Mouse (Mus musculus): ENCODE measurements around the gene Adck2.

The Adck2 gene

GRCm38 (mm10) chr6:39557723-39558261 is 15.9 kb upstream of the Adck2 start, which contains the start of gene Dennd2a:
Gene Dennd2a (minus strand): TSS chr6:39557867.
- DNase-seq (ENCODE audit: low read depth, low spot score) = peak; percentile 38

- peak; percentile 32 for DNase-seq (ENCODE audit: low read depth, low spot score)
Measured at GRCm38 (mm10) chr6:39559276-39559939, 14.3 kb upstream of the Adck2 start.

GRCm38 (mm10) chr6:39562166-39563015 is 11.3 kb upstream of the Adck2 start:
- peak; percentile 73 for DNase-seq (ENCODE audit: low read depth, low spot score)

- DNase-seq (ENCODE audit: low read depth, low spot score) = no peak
Measured at GRCm38 (mm10) chr6:39567528-39567927, 6.1 kb upstream of the Adck2 start.

GRCm38 (mm10) chr6:39570426-39570825 is 3.2 kb upstream of the Adck2 start:
- no peak for DNase-seq (ENCODE audit: low read depth, low spot score)

GRCm38 (mm10) chr6:39574555-39574869 is 839 bp downstream of the Adck2 start:
- no peak for DNase-seq (ENCODE audit: low read depth, low spot score)

- DNase-seq (ENCODE audit: low read depth, low spot score) = no peak
Measured at GRCm38 (mm10) chr6:39574951-39575350, 1.3 kb downstream of the Adck2 start.

- DNase-seq (ENCODE audit: low read depth, low spot score) = no peak
Measured at GRCm38 (mm10) chr6:39579552-39579951, 5.9 kb downstream of the Adck2 start.

- DNase-seq (ENCODE audit: low read depth, low spot score) = no peak
Measured at GRCm38 (mm10) chr6:39580558-39580957, 6.9 kb downstream of the Adck2 start.

GRCm38 (mm10) chr6:39581087-39581784 is 7.6 kb downstream of the Adck2 start:
- DNase-seq (ENCODE audit: low read depth, low spot score) = no peak

- no peak for DNase-seq (ENCODE audit: low read depth, low spot score)
Measured at GRCm38 (mm10) chr6:39585517-39585916, 11.8 kb downstream of the Adck2 start, which contains the start of gene Gm42420. Gene Gm42420 (plus strand): TSS chr6:39585753.

- no peak for DNase-seq (ENCODE audit: low read depth, low spot score)
Measured at GRCm38 (mm10) chr6:39591481-39591880, 17.8 kb downstream of the Adck2 start.

GRCm38 (mm10) chr6:39592401-39593214 is 18.9 kb downstream of the Adck2 start, which contains the start of gene Ndufb2:
Gene Ndufb2 (plus strand): TSS chr6:39592574.
- DNase-seq (ENCODE audit: low read depth, low spot score) = peak; percentile 94

GRCm38 (mm10) chr6:39600851-39601250 is 27.2 kb downstream of the Adck2 start:
- DNase-seq (ENCODE audit: low read depth, low spot score) = no peak

GRCm38 (mm10) chr6:39601828-39602227 is 28.2 kb downstream of the Adck2 start:
- no peak for DNase-seq (ENCODE audit: low read depth, low spot score)

GRCm38 (mm10) chr6:39604565-39604964 is 30.9 kb downstream of the Adck2 start:
- no peak for DNase-seq (ENCODE audit: low read depth, low spot score)

- DNase-seq (ENCODE audit: low read depth, low spot score) = no peak
Measured at GRCm38 (mm10) chr6:39606056-39606455, 32.4 kb downstream of the Adck2 start.

GRCm38 (mm10) chr6:39606862-39607261 is 33.2 kb downstream of the Adck2 start:
- no peak for DNase-seq (ENCODE audit: low read depth, low spot score)

- DNase-seq (ENCODE audit: low read depth, low spot score) = no peak
Measured at GRCm38 (mm10) chr6:39607365-39607764, 33.7 kb downstream of the Adck2 start.

- no peak for DNase-seq (ENCODE audit: low read depth, low spot score)
Measured at GRCm38 (mm10) chr6:39610207-39610606, 36.5 kb downstream of the Adck2 start.

- no peak for DNase-seq (ENCODE audit: low read depth, low spot score)
Measured at GRCm38 (mm10) chr6:39611296-39611695, 37.6 kb downstream of the Adck2 start.
